Mouse (Mus musculus) forebrain, embryonic 16.5 days (tissue): Measurements from ENCODE around the gene Lrg1. TPM values are rescaled to one million over a fixed set of nuclear protein-coding genes. Genes with fewer than 3 reads are reported as not detected.

Experiments
- ATAC-seq: fragments of 200-750 bp; cut with Nextera tagmentation; 2 replicates; pipeline ENCODE4 v1.8.0; 2017; ENCODE audit warnings: mild to moderate bottlenecking, moderate library complexity
- H3K27ac ChIP-seq: fragments of 300-500 bp; sonication (generic); 2 replicates; pipeline ENCODE4 v1.5.1; 2014; ENCODE audit warnings: low read length, control low read depth
- H3K27me3 ChIP-seq: fragments of 300-500 bp; sonication (generic); replicated peaks from 2 replicates; pipeline ENCODE4 v1.6.1; 2014; ENCODE audit warnings: low read length; ENCODE audit not compliant: control insufficient read depth, insufficient read depth
- H3K36me3 ChIP-seq: fragments of 300-500 bp; sonication (generic); 2 replicates; pipeline ENCODE4 v1.6.1; 2014; ENCODE audit not compliant: control insufficient read depth, insufficient read depth
- H3K4me1 ChIP-seq: fragments of 300-500 bp; sonication (generic); replicated peaks from 2 replicates; pipeline ENCODE4 v1.6.1; 2014; ENCODE audit warnings: low read length; ENCODE audit not compliant: control insufficient read depth, insufficient read depth
- H3K4me2 ChIP-seq: fragments of 300-500 bp; sonication (generic); 2 replicates; pipeline ENCODE4 v1.6.1; 2014; ENCODE audit warnings: mild to moderate bottlenecking, low read length, control low read depth
- H3K4me3 ChIP-seq: fragments of 300-500 bp; sonication (generic); replicated peaks from 2 replicates; pipeline ENCODE4 v1.5.1; 2014; ENCODE audit warnings: mild to moderate bottlenecking, low read length, control low read depth
- H3K9ac ChIP-seq: fragments of 300-500 bp; sonication (generic); replicated peaks from 2 replicates; pipeline ENCODE4 v1.6.1; 2014; ENCODE audit warnings: low read depth, low read length, control low read depth
- H3K9me3 ChIP-seq: fragments of 300-500 bp; sonication (generic); 2 replicates; pipeline ENCODE4 v1.6.1; 2016; ENCODE audit warnings: low read length; ENCODE audit not compliant: control insufficient read depth
- WGBS: fragments of 180-500 bp; shearing (Covaris S2); extraction: QIAGEN DNeasy Blood & Tissue Kit; methylation state at CpG from one replicate; pipeline ENCODE4 v1.1.7; 2014; 5-methylcytosine and 5-hydroxymethylcytosine counted together
- polyA plus RNA-seq: library from polyadenylated mRNA; unstranded; fragments of >200 nt; fragmentation: Nextera tagmentation; extraction: Ambion mirVana; gene quantifications from 2 replicates; pipeline ENCODE4 v1.2.1, GENCODE M21; 2015

Lrg1 gene
- polyA plus RNA-seq, 1 experiment from 2014 or later: not detected

GRCm38 (mm10) chr17:56153643-56154042 lies 31.8 kb upstream of the Lrg1 start:
- peak; percentile 36; the same call in 1 of the 2 replicates for ATAC-seq
- no peaks in the 10 kb centered on the region for H3K36me3 ChIP-seq
- 24% methylated on average over 9 of the region's 9 CpGs for WGBS
- no peak overlapping the region for H3K27ac ChIP-seq
- no peak overlapping the region for H3K4me3 ChIP-seq
- H3K9me3 ChIP-seq: no peaks in the 10 kb centered on the region
- no peak overlapping the region for H3K9ac ChIP-seq
- H3K4me2 ChIP-seq: no peak overlapping the region
- H3K27me3 ChIP-seq: peaks cover 27% of the 10 kb centered on the region
- H3K4me1 ChIP-seq: peaks cover 8% of the 10 kb centered on the region

GRCm38 (mm10) chr17:56149897-56150296 lies 28.1 kb upstream of the Lrg1 start:
- Histone ChIP-seq H3K4me2 (no peak overlapping the region), H3K4me3 (no peak overlapping the region), H3K27ac (no peak overlapping the region), H3K9ac (no peak overlapping the region), H3K4me1 (peaks cover 10% of the 10 kb centered on the region), H3K36me3 (no peaks in the 10 kb centered on the region), H3K27me3 (peaks cover 32% of the 10 kb centered on the region), H3K9me3 (no peaks in the 10 kb centered on the region)
- WGBS: 43% methylated on average over 2 of the region's 2 CpGs
- no peak for ATAC-seq

- H3K27me3 ChIP-seq: peaks cover 32% of the 10 kb centered on the region
- H3K9me3 ChIP-seq: no peaks in the 10 kb centered on the region
- H3K27ac ChIP-seq: no peak overlapping the region
- no peaks in the 10 kb centered on the region for H3K36me3 ChIP-seq
- H3K4me2 ChIP-seq: peak overlapping the region; percentile 51
- peak overlapping the region; percentile 30 for H3K4me3 ChIP-seq
- 1% methylated on average over 30 of the region's 30 CpGs for WGBS
- peak; percentile 45 for ATAC-seq
- H3K4me1 ChIP-seq: peaks cover 10% of the 10 kb centered on the region
- H3K9ac ChIP-seq: peak overlapping the region; percentile 53
Observed at GRCm38 (mm10) chr17:56148790-56149618, 27.2 kb upstream of the Lrg1 start.

GRCm38 (mm10) chr17:56148280-56148679 lies 26.5 kb upstream of the Lrg1 start:
- WGBS: 15% methylated on average over 9 of the region's 9 CpGs
- H3K4me1 ChIP-seq: peaks cover 10% of the 10 kb centered on the region
- no peaks in the 10 kb centered on the region for H3K9me3 ChIP-seq
- H3K4me2 ChIP-seq: peak overlapping the region; percentile 51
- no peak for ATAC-seq
- no peaks in the 10 kb centered on the region for H3K36me3 ChIP-seq
- H3K27ac ChIP-seq: no peak overlapping the region
- H3K4me3 ChIP-seq: no peak overlapping the region
- peaks cover 32% of the 10 kb centered on the region for H3K27me3 ChIP-seq
- peak overlapping the region; percentile 53; the same call in 1 of the 2 replicates for H3K9ac ChIP-seq

- no peak overlapping the region for H3K4me3 ChIP-seq
- no peak overlapping the region for H3K4me2 ChIP-seq
- no peaks in the 10 kb centered on the region for H3K9me3 ChIP-seq
- no peak overlapping the region for H3K27ac ChIP-seq
- peaks cover 32% of the 10 kb centered on the region for H3K27me3 ChIP-seq
- H3K4me1 ChIP-seq: peaks cover 12% of the 10 kb centered on the region
- ATAC-seq: no peak
- H3K9ac ChIP-seq: no peak overlapping the region
- no peaks in the 10 kb centered on the region for H3K36me3 ChIP-seq
- WGBS: 70% methylated on average over 12 of the region's 12 CpGs
Observed at GRCm38 (mm10) chr17:56147420-56147819, 25.6 kb upstream of the Lrg1 start.

DNA sequence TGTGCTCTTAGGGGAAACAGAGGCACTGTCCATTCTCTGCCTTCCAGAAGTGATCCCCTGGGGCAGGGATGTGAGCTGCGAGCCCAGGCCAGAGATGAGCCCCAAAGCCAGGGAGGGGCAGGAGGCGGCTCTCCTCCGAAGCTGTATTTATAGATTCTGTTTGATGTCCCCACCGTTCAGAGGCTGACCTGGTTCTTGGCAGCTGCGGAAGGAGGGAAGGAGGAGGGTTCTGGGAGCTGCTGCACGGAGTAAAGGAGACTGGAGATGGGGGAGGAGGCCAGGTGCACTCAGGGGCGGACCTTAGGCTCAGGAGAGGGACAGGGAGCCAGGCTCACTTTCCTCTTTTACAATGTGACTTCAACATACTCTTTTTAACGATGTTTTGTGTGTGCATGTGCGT lies 24.3 kb upstream of the Lrg1 start:
- H3K27ac ChIP-seq: no peak overlapping the region
- WGBS: 20% methylated on average over 9 of the region's 9 CpGs

DNA sequence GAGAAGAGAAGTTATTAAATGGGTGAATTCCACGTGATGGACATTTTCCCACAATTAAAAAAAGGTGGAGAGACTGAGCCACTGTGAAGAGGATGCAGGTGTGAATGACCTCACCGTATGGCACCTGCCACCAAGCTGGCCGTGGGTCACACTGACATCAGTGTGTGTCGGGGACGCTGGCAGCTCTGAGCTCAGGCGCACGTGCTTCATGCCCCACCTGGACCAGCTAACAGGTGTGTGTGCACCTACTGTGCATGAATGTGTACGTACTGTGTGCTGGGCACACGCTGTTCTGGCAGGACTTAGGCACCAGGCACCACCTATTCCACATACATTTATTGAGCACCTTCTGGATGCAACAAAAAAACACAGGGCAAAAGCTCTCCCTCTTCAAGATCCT lies 22.7 kb upstream of the Lrg1 start:
- Histone ChIP-seq H3K27ac (no peak overlapping the region), H3K9ac (no peak overlapping the region), H3K4me2 (no peak overlapping the region), H3K27me3 (peaks cover 20% of the 10 kb centered on the region), H3K4me1 (peaks cover 23% of the 10 kb centered on the region), H3K4me3 (no peak overlapping the region), H3K36me3 (no peaks in the 10 kb centered on the region), H3K9me3 (no peaks in the 10 kb centered on the region)
- WGBS: 66% methylated on average over 9 of the region's 9 CpGs
- ATAC-seq: no peak

More for the DNA sequence above, 24.3 kb upstream of the Lrg1 start:
- Histone ChIP-seq H3K27me3 (peaks cover 28% of the 10 kb centered on the region), H3K4me1 (peaks cover 20% of the 10 kb centered on the region), H3K4me2 (no peak overlapping the region), H3K36me3 (no peaks in the 10 kb centered on the region), H3K9me3 (no peaks in the 10 kb centered on the region), H3K9ac (no peak overlapping the region), H3K4me3 (no peak overlapping the region)
- no peak for ATAC-seq

- Histone ChIP-seq H3K36me3 (no peaks in the 10 kb centered on the region), H3K4me1 (peaks cover 30% of the 10 kb centered on the region), H3K4me3 (peak overlapping the region; percentile 52), H3K9ac (peak overlapping the region; percentile 53), H3K9me3 (no peaks in the 10 kb centered on the region), H3K27me3 (peaks cover 6% of the 10 kb centered on the region), H3K27ac (no peak overlapping the region), H3K4me2 (peak overlapping the region; percentile 67)
- under 1% methylated on average over 45 of the region's 47 CpGs for WGBS
- peak; percentile 37 for ATAC-seq
Observed at GRCm38 (mm10) chr17:56141702-56142605, 20.2 kb upstream of the Lrg1 start.
